Mouse (Mus musculus) brain, embryonic 14.5 days (tissue): ENCODE data around the gene Isoc2a. TPM values are rescaled to one million over a fixed set of nuclear protein-coding genes. Genes with fewer than 3 reads are reported as not detected.
"Not testable (repeated sequence)": the region's sequence is repeated elsewhere in the genome, so short reads cannot be mapped to it uniquely, and the experiment has no call there.

ENCODE experiments used
- DNase-seq: peaks from one replicate; pipeline ENCODE4 v3.0.0-alpha.2; 2011; ENCODE audit warnings: low read depth
- CTCF ChIP-seq: fragments of 200-500 bp; IDR thresholded peaks from 2 replicates; pipeline ENCODE4 v1.5.1; 2012; ENCODE audit warnings: inconsistent platforms, mild to moderate bottlenecking, moderate library complexity, borderline replicate concordance; ENCODE audit not compliant: insufficient read depth, insufficient read length; ENCODE audit errors: extremely low read depth
- POLR2A ChIP-seq: fragments of 200-500 bp; IDR thresholded peaks from 2 replicates; pipeline ENCODE4 v1.6.1; 2012; ENCODE audit warnings: mild to moderate bottlenecking, inconsistent platforms, borderline replicate concordance; ENCODE audit not compliant: poor library complexity, insufficient read depth, insufficient read length, severe bottlenecking; ENCODE audit errors: extremely low read depth
- polyA plus RNA-seq: library from polyadenylated mRNA; depleted of rRNA; stranded (reverse); fragments of >200 nt; gene quantifications from 2 replicates; pipeline ENCODE4 v1.2.3, GENCODE M21; 2012

Gene Isoc2a
- polyA plus RNA-seq, 1 experiment = 6.7 TPM

GRCm38 (mm10) chr7:4850621-4851314 lies 26.2 kb upstream of the Isoc2a start:
- TF ChIP-seq POLR2A = no peak
- no peak for TF ChIP-seq CTCF
- DNase-seq = no peak

DNA sequence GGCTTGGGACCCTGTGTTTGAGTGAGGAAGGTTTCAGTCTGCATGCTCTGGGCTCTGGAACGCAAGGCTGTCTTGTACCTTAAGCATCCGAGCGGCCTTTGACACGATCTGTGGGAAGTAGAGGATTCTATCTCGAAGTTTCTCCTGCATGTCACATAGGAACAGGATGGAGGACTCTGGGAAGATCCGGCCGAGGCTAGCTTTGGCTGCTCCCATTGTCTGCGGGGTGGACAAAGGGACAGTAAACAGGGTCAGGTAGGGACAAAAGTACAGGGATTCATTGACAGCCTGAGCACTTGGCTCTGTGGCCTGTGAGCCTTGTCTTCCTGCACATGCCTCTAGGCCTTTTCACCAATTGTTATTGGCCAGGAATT lies 25.7 kb upstream of the Isoc2a start:
- DNase-seq = no peak
- no peak for TF ChIP-seq CTCF
- no peak for TF ChIP-seq POLR2A

GRCm38 (mm10) chr7:4853613-4854012 lies 23.3 kb upstream of the Isoc2a start:
- no peak for DNase-seq
- TF ChIP-seq CTCF = no peak
- no peak for TF ChIP-seq POLR2A

DNA sequence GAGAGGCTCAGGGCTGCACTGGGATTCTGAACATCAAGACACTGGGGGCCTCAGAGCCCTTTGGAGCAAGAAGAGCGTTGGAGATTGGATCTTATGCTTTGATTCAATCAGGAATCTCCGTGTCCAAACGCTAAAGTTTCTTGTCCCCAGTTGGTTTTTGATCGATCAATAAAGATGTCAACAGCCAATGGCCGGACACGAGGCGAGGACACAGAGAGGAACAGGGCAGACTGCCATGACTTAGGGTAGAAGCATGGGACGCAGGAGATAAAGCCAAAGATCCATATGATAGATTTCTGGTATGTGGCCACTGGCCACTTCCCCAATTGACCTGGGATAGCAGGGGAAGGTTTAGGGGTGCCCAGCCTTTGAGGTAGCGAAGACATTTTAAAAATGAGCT lies 20.4 kb upstream of the Isoc2a start:
- DNase-seq = no peak
- TF ChIP-seq CTCF = no peak
- no peak for TF ChIP-seq POLR2A

- no peak for DNase-seq
Measured at GRCm38 (mm10) chr7:4857321-4857720, 19.6 kb upstream of the Isoc2a start.

GRCm38 (mm10) chr7:4859418-4859978 lies 17.5 kb upstream of the Isoc2a start:
- no peak for DNase-seq
- TF ChIP-seq CTCF (no peak), POLR2A (no peak)

More at GRCm38 (mm10) chr7:4857321-4857720, 19.6 kb upstream of the Isoc2a start:
- TF ChIP-seq POLR2A = no peak
- no peak for TF ChIP-seq CTCF

DNA sequence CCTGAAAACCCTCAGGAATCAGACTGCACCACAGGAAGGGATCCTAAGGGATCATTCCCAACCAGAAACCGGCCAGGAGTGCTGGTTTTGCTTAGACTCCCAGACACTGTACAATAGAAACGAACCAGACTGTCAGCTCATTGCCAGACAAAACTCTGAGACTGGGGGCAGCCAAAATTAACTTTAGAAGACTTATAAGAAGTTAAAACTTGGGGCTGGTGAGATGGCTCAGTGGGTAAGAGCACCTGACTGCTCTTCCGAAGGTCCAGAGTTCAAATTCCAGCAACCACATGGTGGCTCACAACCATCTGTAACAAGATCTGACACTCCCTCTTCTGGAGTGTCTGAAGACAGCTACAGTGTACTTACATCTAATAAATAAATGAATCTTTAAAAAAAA lies 16.0 kb upstream of the Isoc2a start:
- not testable (repeated sequence) for DNase-seq

DNA sequence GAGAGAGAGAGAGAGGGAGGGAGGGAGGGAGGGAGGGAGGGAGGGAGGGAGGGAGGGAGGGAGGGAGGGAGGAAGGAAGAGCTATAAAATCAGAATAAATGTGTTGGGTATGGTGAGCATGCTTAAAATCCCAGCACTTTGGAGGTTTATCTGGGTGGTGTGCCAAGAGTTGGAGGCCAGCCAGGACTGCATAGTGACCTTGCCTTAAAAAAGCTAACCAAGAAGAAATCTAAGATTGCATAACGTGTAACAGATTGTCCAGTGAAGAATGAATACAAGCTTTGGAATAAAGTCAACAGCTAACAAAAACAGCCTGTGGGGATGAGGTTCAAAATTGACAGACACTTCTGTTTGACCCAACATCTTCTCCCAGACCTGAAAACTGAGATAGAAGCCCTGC lies 13.9 kb upstream of the Isoc2a start:
- TF ChIP-seq CTCF (no peak), POLR2A (no peak)
- DNase-seq = peak; percentile 25

GRCm38 (mm10) chr7:4863541-4864080 lies 13.3 kb upstream of the Isoc2a start:
- TF ChIP-seq CTCF = no peak
- no peak for TF ChIP-seq POLR2A
- DNase-seq = no peak

DNA sequence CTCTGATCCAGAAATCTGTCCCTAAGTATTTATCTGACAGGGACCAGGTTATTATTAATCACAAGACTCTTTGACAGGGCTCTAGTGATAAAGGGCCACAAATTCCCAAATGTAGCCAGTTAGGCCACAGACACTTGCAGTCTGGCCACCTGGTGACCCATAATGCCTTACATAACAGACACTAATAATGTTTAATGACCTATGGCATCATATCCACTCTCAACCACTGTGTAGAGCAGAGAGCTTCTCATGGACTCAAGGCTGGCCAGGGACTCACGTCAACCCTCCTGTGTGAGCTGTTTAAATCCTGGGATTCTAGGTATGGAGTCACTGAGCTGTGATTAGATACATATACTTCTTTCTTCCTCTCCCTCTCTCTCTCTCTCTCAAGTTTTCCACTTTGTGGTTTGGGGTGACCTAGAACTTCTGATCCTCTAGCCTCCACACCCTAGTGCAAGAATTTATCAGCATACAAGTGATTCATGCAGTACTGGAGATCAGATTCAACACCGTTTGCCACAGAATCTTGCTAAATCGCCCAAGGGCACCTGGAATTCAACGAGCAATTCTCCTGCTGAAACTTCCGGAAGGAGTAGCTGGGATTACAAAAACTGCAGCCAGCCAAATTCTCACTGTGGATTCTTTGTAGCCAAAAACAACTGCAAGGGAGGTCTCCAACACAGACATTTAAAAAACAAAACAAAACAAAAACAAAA lies 12.7 kb upstream of the Isoc2a start:
- DNase-seq = no peak
- TF ChIP-seq CTCF (no peak), POLR2A (no peak)

- TF ChIP-seq POLR2A (no peak), CTCF (peak; percentile 36; the same call in 1 of the 2 replicates)
- peak; percentile 62 for DNase-seq
Measured at GRCm38 (mm10) chr7:4865090-4865489, 11.9 kb upstream of the Isoc2a start.

DNA sequence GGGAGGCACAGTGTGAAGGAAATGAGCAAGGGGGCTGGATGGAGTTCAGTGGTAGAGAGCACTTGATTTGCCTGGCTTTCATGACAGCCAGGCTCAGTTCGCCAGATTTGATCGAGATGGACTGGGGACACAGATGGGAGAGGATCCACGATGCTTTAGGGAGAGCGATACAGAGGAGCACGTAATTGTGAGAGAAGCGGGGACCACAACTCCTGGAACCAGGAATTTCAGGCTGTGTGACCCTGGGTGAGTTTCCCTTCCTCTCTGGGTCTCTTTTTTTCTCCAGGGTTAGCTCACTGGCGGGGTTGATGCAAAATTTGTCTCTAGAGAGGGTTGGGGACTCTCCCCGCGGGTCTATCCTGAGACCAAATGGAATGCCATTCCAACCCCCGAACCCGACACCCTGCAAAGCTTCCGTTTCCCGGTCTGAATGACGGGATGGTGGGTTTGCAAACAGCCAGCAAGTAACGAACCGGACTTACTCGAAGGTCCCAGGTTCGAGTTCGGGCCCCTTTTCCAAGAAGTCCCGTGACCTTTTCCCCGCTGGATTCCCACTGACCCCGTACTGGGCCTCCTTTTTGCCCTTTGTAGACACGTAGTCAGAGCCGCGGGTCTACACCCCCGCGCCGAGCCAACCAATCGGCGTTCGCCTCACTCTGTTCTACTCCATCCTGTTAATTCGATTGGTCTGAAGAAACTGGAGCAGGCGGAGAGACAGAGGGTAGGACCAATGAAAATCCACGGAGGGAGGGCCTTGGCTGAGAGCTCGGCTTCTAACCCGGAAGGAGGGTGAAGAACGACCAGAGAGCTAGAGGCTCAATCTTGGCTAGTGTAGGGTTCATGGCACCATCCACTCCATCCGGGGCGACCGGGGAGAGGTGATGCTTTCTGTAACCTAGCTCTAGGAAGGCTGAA lies 11.1 kb upstream of the Isoc2a start:
- TF ChIP-seq CTCF (no peak), POLR2A (peak; percentile 70; the same call in 1 of the 2 replicates)
- peak; percentile 99 for DNase-seq

- DNase-seq = no peak
- TF ChIP-seq POLR2A (no peak), CTCF (no peak)
Measured at GRCm38 (mm10) chr7:4866631-4867180, 10.2 kb upstream of the Isoc2a start.

DNA sequence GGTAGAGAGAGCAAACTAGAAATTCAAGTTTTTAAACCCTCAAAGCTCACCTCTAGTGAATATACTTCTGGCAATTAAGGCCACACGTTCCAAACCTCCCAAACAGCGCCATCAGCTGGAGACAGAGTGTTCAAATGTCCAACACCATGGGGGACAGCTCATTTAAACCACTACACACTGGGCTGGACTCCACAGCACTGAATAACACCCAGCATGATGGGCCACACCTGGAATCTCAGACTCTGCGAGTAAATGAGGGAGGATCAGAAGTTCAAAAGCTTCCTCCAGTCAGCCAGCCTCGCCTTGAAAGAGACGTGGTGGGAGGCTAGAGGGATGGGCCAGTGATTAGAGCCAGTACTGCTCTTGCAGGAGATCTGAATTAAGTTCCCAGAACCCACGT lies 6.8 kb upstream of the Isoc2a start, which contains the start of gene Isoc2b:
Gene Isoc2b, minus strand, starts transcription at position 126 of the 400 bp plus-strand sequence.
- TF ChIP-seq POLR2A = no peak
- no peak for TF ChIP-seq CTCF
- peak; percentile 19 for DNase-seq
